Mouse (Mus musculus) heart, adult 2 months (tissue): ENCODE measurements at regions not wholly inside any gene's neighbourhood (a gene's known extent, or its start where the extent isn't known, plus 50 kb on each side); places are given as distances from the start of the nearest gene placed in this dataset.
"Not testable (repeated sequence)": the region's sequence is repeated elsewhere in the genome, so short reads cannot be mapped to it uniquely, and the experiment has no call there.

ENCODE experiments used
- DNase-seq, 2 experiments: peaks; one replicate each; pipeline ENCODE4 v3.0.0; 2021
- H3K27ac ChIP-seq: fragments of 200-600 bp; 2 replicates; pipeline ENCODE4 v1.8.1; 2022
- H3K27me3 ChIP-seq: fragments of 200-500 bp; 2 replicates; pipeline ENCODE4 v1.6.1; 2012; ENCODE audit warnings: mild to moderate bottlenecking, low read length, inconsistent platforms, mixed read lengths; ENCODE audit not compliant: control insufficient read depth, insufficient read depth
- H3K36me3 ChIP-seq: fragments of 200-500 bp; 2 replicates; pipeline ENCODE4 v1.6.1; 2012; ENCODE audit warnings: low read length, inconsistent platforms; ENCODE audit not compliant: control insufficient read depth, insufficient read depth
- H3K4me1 ChIP-seq: fragments of 200-500 bp; 2 replicates; pipeline ENCODE4 v1.6.1; 2011; ENCODE audit warnings: low read length; ENCODE audit not compliant: control insufficient read depth, insufficient read depth
- H3K4me3 ChIP-seq: fragments of 200-600 bp; 2 replicates; pipeline ENCODE4 v1.8.1; 2022
- H3K79me2 ChIP-seq: fragments of 200-500 bp; replicated peaks from 2 replicates; pipeline ENCODE4 v1.6.1; 2012; ENCODE audit warnings: mild to moderate bottlenecking, inconsistent platforms, low read length, moderate library complexity, mixed read lengths; ENCODE audit not compliant: control insufficient read depth, insufficient read depth
- H3K9ac ChIP-seq: fragments of 200-500 bp; 2 replicates; pipeline ENCODE4 v1.6.1; 2012; ENCODE audit warnings: low read depth, mild to moderate bottlenecking, control low read depth, inconsistent platforms, low read length, mixed read lengths
- CTCF ChIP-seq: fragments of 200-600 bp; IDR thresholded peaks from 2 replicates; pipeline ENCODE4 v1.8.1; 2022; ENCODE audit warnings: antibody characterized with exemption, mild to moderate bottlenecking, moderate library complexity
- EP300 ChIP-seq: fragments of 200-500 bp; IDR thresholded peaks from 2 replicates; pipeline ENCODE4 v1.6.1; 2011; ENCODE audit warnings: low read depth, low read length, control low read depth; ENCODE audit not compliant: insufficient read depth
- POLR2A ChIP-seq: fragments of 200-500 bp; IDR thresholded peaks from 2 replicates; pipeline ENCODE4 v1.6.1; 2011; ENCODE audit warnings: mild to moderate bottlenecking, low read depth, low read length, control low read depth; ENCODE audit not compliant: insufficient read depth
- WGBS: fragments of 180-500 bp; shearing (Covaris S2); methylation state at CpG from one replicate; pipeline ENCODE4 v1.1.7; 2018; 5-methylcytosine and 5-hydroxymethylcytosine counted together
- intact Hi-C: fragments of 180-260 bp; cut with DNase I; formaldehyde crosslinking; loops from one replicate; pipeline ENCODE4 v1.15.1; 2025

DNA sequence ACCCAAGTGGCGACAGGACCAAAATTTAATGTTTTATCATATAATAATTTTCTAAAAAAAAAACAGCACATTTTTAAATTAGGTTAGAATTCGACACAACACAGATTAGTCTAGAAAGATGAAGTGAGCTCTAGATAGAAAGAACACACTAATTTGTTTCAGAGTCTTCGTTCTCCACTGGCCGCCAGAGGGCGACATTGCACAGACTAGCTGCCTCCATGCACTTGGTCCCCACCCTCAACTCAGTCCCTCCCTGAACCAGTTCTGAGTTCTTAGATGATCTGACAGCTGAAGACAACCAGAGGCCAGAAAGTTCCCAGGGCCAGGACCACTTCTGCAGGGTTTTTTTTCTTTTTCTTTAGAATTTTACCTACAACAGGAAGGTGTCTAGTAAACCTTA is 766.3 kb downstream of the Dad1 start:
- H3K4me1 ChIP-seq, H3K27ac ChIP-seq, intact Hi-C loops, H3K27me3 ChIP-seq, H3K36me3 ChIP-seq, H3K79me2 ChIP-seq, H3K4me3 ChIP-seq, DNase-seq, H3K9ac ChIP-seq: not testable (repeated sequence)
- TF ChIP-seq CTCF = 0 out of 2 replicates have a peak, but pooled peaks have one; percentile 13
- WGBS = 25% methylated on average over 5 of the region's 5 CpGs

DNA sequence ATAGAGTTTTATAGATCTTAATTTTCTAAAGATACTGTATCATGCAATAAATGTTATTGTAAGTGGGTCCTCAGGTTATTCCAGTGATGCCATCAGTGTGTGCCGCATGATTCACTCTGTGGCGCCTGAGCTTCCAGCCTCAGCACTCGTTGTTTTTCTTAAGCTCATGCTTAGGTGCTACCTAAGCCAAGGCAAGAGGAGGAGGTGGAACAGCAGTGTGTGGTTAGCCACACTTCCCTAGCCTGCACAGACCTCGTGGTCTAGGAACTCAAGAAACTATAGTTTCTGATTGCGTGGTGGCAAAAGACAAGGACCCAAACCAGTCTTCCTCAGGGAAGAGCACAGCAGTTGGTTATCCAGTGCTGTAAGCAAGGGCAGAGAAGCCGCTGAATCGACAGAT is 779.7 kb downstream of the Dad1 start:
- DNase-seq, intact Hi-C loops, H3K27me3 ChIP-seq, H3K4me3 ChIP-seq, H3K4me1 ChIP-seq, H3K79me2 ChIP-seq, H3K9ac ChIP-seq, H3K36me3 ChIP-seq, H3K27ac ChIP-seq: not testable (repeated sequence)
- WGBS = 86% methylated on average over 7 of the region's 7 CpGs

DNA sequence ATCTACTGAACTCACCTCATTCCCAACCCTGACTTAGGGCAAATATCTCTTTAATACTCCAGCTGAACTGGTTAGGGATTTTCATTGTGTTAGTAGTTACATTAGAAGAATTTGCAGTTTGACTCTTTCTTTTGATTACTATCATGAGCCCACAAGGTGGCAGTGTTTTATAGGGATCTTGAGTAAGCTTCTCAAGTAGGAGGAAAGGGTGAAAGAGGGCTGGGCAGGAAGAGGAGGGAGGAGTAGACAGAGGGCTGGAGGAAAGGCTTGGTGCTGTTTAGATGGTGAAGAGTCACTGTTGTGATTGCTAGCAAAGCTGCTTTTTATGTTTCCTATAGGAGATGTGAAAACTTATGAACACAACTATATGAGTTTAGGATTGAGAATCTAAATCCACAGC is 793.1 kb downstream of the Dad1 start:
- H3K4me3 ChIP-seq, intact Hi-C loops, H3K36me3 ChIP-seq, H3K27ac ChIP-seq, DNase-seq, H3K79me2 ChIP-seq, H3K4me1 ChIP-seq, H3K9ac ChIP-seq, H3K27me3 ChIP-seq: not testable (repeated sequence)

DNA sequence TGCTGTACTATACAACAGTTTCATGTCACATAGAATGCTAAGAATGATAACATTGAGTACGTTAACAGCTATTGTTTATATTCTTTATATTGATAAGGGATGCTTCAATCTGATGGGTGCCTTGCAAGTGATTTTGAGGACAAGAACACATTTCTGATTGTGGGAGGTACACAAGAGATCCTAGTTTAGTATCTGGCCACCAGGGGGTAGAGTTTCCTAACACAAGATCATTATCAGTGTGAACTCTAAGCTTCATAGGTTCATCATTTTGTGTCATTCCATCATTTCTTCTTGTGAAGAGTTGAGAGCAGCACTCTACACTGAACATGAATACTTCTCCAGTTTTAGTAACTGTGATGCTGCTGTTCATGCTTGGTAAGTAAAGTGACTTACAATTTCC is 799.9 kb downstream of the Dad1 start:
- Histone ChIP-seq H3K4me3 (no peak overlapping the region), H3K27me3 (no peaks in the 10 kb centered on the region), H3K4me1 (no peaks in the 10 kb centered on the region), H3K9ac (no peak overlapping the region), H3K36me3 (no peaks in the 10 kb centered on the region), H3K27ac (no peak overlapping the region), H3K79me2 (no peaks in the 10 kb centered on the region)
- intact Hi-C loops = no loop called here
- no peak for DNase-seq
- WGBS = 72% methylated on average over 1 of the region's 1 CpGs
- TF ChIP-seq POLR2A (no peak), CTCF (no peak), EP300 (no peak)

DNA sequence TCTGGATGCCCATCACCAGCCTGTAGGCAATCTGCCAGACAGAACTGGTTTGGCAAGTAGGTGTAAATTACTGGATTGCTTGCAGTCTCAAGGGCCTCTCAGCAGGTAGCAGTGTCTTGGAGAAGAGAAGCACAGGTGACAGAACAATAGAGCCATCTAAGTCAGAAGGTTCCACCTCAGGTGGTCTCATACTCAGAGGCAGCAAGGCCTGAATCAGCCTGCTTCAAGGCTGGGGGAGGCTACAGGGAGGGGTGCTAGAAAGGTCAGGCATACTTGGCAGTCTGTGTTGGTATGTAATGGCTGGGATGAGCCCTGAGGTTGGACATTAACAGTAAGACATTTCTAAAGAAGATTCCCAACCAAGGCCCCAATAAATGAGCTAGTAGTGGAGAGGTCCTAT is 814.3 kb downstream of the Dad1 start:
- H3K27me3 ChIP-seq, intact Hi-C loops, H3K4me1 ChIP-seq, H3K36me3 ChIP-seq, H3K4me3 ChIP-seq, H3K79me2 ChIP-seq, H3K9ac ChIP-seq, DNase-seq, H3K27ac ChIP-seq: not testable (repeated sequence)

DNA sequence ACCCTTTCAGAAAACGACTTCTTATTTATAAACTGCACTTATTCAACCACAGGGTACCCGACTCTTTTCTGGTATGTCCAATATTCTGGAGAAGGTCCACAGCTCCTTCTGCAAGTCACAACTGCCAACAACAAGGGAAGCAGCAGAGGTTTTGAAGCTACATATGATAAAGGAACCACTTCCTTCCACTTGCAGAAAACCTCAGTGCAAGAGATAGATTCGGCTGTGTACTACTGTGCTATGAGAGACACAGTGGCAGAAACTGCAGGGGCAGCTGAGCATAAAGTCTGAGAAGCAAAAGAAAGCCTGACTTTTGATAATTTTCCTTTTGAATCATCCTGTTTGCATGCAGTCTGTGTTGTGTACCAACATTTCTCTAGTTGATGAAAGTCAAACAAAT is 823.8 kb downstream of the Dad1 start:
- H3K9ac ChIP-seq, H3K79me2 ChIP-seq, H3K36me3 ChIP-seq, intact Hi-C loops, H3K4me3 ChIP-seq, DNase-seq, H3K27ac ChIP-seq, H3K4me1 ChIP-seq, H3K27me3 ChIP-seq: not testable (repeated sequence)
- 48% methylated on average over 2 of the region's 3 CpGs for WGBS

DNA sequence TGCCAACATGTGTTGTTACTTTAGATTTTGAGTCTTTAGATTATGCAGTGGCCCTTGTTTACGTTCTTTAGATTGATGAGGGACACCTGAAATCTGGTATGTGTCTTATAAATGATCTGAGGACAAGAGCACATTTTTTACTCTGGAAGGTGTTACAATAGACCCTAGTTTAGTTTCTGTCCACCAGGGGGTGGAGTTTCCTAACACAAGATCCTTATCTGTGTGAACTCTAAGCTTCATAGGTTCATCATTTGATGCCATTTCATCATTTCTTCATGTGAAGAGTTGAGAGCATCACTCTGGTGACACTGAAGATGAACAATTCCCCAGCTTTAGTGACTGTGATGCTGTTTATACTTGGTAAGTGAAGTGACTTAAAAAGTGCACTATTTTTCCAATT is 825.5 kb downstream of the Dad1 start:
- WGBS = 83% methylated on average over 1 of the region's 1 CpGs
- DNase-seq, H3K4me3 ChIP-seq: not testable (repeated sequence)

DNA sequence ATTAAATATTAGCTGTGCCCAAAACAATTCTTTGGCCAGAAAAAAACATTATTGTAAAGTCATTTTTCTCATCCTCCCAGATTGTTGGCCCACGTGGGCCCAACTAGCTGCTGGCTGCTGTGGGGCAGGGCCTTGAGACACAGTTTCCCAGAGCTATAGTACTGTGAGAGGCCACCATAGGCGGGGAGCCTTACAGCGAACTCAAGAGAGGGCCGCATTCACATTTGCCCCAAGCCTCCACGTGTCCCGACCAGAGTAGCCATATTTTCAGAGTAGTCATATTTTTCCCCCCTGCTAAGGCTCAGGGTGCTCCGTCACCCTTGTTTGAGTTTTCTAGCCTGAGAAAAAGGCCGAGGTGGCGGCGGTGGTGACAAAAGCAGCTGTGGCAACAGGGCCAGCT is 826.3 kb downstream of the Dad1 start:
- H3K4me3 ChIP-seq, H3K79me2 ChIP-seq, intact Hi-C loops, H3K36me3 ChIP-seq, H3K4me1 ChIP-seq, DNase-seq, H3K27me3 ChIP-seq, H3K27ac ChIP-seq, H3K9ac ChIP-seq: not testable (repeated sequence)
- 78% methylated on average over 10 of the region's 10 CpGs for WGBS

More for the DNA sequence above, 825.5 kb downstream of the Dad1 start:
- H3K27me3 ChIP-seq, H3K27ac ChIP-seq, H3K9ac ChIP-seq, H3K4me1 ChIP-seq, H3K79me2 ChIP-seq, H3K36me3 ChIP-seq, intact Hi-C loops: not testable (repeated sequence)

DNA sequence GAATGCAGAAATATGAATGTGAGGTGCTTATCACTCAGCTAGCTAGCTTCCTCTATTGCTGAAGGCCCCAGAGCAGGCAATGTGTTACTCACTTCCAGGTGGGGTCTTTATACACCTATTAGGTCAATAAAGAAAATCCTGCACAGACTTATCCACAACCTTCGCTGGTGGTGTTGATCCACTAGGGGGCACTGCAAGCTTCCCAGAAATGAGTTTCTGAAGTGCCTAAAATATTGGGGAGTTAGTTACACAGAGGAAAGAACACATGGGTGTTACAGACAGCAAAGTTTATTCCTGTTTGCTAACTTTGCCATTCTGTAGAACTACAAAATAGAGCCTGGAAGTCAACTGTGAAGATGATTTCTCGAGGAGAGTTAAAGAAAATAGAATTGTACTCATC is 836.9 kb downstream of the Dad1 start:
- H3K4me1 ChIP-seq, H3K9ac ChIP-seq, H3K79me2 ChIP-seq, H3K27ac ChIP-seq, DNase-seq, H3K4me3 ChIP-seq, H3K27me3 ChIP-seq, H3K36me3 ChIP-seq, intact Hi-C loops: not testable (repeated sequence)
- 65% methylated on average over 2 of the region's 2 CpGs for WGBS

DNA sequence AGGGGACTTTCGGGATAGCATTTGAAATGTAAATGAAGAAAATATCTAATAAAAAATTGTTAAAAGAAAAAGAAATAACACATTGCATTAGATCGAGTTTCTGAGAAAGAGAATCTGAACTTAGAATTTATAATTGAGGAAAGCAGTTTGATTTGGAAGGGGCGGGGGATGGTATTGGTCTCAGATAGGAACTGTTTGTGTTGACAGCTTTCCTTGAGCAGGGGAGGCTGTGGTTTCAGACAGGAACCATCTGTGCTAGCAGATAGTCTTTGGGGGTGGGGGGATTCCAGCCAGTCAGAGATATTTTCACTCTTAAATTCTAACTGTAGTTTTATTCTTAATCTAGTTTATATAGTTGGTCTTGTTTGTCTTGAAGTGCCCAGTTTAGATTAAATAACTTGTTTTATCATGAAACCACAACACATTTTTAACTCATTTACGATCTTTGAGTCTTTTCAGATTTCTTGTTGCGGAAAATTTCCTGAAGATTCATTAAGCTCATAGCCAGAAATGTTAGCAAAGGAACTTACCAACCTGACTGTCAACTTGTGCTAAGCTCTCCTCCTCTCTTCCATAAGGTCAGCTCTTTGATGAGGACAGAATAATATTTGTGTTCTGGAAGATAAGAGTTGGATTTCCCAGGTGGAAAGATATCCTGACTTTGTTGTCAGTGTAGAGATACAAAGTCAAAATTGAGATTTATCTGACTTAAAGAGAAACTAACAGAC is 846.2 kb downstream of the Dad1 start:
- H3K79me2 ChIP-seq, H3K9ac ChIP-seq, H3K36me3 ChIP-seq, intact Hi-C loops, H3K27me3 ChIP-seq, H3K4me3 ChIP-seq, H3K27ac ChIP-seq, DNase-seq, H3K4me1 ChIP-seq: not testable (repeated sequence)
- 13% methylated on average over 2 of the region's 5 CpGs for WGBS
